Mouse (Mus musculus): ENCODE results near the gene Inava.

Inava gene

GRCm38 (mm10) chr1:136230201-136230600 lies 3.9 kb downstream of the Inava start:
- no peak for DNase-seq

- DNase-seq, result no peak
These were observed 5.1 kb downstream of the Inava start for GRCm38 (mm10) chr1:136229040-136229373.

GRCm38 (mm10) chr1:136228328-136229039 lies 5.6 kb downstream of the Inava start:
- DNase-seq, result no peak

- no peak for DNase-seq
These were observed 6.2 kb downstream of the Inava start for GRCm38 (mm10) chr1:136227870-136228269.

DNA sequence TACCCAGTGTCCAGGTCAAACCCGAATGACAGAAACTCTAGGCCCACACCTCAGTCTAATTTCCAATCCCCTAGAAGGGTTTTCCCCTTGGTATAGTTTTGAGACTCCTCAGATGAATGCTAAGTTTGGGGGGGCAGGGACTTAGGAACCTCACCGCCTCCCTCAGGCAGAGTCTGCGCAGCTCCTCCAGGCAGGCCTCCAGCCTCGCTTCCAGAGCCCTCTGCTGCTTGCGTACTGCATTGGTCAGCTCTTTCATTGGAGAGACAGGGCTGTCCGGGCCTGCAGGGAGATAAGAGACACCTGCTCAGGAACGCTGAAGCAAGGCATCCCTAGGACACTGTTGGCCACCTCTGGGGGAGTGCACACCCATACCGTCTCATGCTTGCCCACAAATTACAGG lies 7.4 kb downstream of the Inava start:
- DNase-seq, result no peak

DNA sequence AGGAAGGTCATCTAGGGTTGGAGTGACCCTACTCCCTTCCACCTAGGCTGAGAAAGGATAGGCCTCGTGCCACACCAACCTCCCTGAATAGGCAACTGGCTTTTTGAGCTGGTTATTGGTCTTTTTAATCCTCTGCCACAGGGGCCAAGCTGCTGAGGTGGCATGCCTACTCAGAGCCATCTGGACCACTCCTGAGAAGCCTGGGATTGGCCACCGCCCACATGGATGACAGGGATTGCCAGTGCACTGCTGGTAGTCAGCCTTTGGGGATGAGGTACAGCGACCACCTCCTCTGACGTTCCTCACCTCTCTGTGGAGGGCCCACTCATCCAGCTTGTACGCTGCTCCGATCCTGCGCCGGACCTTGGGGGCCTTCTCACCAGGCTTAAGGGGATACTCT lies 8.2 kb downstream of the Inava start:
- no peak for DNase-seq

DNA sequence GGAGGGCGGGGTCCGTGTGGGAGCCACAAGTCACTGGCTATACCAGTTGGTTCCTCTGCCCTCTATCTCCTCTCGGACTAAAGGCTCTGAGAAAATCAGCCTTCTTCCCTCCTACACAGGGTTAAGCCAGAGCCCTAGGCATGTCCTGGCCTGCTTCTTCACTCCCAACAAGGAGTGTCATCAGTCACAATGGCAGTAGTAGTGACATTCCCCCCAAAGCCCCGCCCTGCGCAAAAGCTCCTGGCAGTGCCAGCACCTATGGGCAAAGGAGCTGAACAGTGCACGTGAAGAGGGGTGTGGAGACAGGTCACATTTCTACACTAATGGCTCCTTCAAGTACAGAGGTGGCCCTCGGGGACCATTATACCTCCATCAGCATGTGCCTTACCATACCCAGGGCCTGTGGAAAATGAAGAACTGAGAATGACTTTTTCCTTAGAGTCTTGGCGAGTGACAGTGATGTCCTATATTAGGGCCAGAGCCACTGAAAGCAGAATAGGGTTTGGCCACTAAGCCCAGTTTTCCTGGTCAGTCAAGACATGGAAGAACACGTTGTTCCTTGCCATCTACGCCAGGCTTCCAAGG lies 10.2 kb downstream of the Inava start:
- no peak for DNase-seq

DNA sequence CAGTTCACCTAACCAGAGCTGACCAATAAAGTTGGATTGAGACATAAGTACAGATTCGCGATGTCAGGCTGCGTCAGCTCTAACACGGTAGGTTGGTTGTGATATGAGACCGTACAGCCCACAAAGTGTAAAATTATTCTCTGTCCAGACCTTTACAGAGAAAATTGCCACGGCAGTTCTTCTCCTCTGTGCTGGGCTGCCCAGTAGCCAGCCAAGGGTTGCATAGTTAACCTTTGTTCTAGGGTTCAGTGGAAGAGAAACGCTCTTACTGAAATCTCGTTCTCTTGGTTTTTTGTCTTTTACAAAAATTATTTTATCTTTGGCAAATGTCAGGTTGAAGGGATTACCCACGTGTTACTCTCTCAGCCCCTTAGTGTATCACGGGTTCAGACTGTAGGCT lies 11.7 kb downstream of the Inava start:
- DNase-seq, result no peak

DNA sequence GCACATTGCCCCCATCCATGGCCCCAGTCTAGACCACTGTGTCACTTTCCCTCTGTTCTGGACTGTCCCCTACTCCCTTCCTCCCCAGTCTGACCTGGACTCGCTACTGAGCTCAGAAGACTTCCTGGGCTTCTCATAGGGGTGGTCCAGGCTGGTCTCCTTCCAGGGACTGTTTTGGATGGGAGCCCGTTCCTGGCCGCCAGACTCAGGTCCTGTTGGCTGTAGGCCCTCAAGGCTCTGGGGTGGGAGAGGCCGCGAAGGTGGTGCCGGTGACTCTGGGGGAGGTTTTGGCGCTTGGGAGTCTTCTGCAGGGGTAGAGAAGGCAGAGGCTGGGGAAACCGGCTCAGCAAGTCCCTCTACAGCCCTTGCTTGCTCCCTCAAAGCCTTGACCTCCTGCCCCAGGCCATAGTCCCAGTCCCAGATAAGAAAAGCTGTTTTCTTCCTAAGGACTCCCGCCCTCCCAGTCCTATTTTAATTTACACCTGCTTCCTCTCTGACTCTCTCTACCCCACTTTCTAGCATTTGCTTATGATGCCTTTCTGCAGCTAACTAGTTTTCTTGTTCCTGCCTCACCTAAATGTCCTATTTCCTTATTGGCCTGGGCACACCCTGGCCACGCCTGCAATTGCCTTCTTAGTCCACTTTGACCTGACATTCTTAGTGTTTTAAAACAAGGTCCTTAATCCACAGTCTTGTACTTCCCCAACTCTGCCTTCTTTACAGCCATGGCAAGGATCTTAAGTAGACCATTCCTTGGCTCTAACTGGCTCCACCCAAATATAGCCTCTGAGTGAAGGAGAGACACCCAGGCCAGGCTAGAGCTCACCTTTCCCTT lies 13.8 kb downstream of the Inava start:
- no peak for DNase-seq

DNA sequence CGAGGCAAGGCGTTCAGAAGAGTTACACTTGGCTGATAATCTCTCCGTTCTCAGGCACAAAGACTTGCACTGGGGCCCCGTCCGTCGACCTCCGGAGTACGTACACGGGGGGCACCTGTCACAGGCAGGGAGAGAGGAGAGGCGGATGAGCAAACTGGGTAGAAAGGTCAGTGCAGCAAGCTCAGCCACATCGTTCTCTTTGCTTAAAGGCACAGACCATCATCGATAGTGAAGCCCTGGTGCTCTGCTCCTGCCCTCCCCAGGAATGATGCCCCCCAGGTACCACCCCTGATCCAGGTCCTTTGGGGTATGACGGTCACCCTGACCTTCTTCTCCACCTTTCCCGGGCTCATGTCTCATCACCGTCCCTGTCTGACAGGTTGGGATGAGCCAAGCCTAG lies 19.8 kb downstream of the Inava start:
- DNase-seq, result no peak

DNA sequence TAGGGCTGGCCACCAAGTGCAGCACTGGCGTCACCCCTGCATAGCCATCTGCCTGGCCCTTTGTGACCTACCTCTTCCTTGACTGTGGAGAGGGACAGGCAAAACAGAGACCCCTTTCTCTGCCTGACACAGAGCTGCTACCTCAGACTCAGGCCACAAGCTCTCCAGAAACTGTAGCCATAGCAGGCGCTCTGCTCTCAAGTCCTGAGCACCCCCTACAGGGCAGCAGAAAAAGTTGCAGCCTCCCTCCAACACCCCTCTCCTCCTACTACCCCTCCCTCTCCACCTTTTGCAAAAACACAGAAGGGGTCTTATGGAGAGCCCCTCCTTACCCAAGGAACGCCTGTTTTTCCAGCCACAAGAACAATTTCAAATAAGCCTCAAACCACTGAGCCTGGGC lies 21.3 kb downstream of the Inava start, which contains the start of gene Mroh3:
Gene Mroh3 (minus strand): TSS at position 26 of the 400 bp plus-strand sequence.
- DNase-seq, result peak; percentile 39 to 45

DNA sequence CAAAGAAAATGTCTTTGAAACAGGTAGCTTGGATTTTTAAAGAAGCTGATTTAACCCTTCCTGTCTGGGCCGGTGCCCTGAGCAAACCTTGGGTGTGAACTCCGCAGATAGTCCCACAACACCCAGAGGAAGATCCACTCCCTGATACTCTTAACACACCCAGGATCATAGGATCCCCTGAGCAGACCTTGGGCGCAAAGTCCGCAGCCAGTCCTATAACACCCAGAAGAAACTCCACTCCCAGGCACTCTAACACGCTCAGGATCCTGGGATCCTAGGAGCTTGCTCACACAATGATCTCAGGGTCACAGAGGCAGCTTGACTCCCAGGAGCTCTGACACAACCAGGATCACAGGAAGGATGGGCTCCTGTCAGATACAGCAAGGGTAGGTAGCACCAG lies 44.0 kb downstream of the Inava start:
- DNase-seq, result no peak

GRCm38 (mm10) chr1:136179511-136180001 lies 54.5 kb downstream of the Inava start:
- DNase-seq, result no peak

- no peak for DNase-seq
These were observed 55.3 kb downstream of the Inava start for GRCm38 (mm10) chr1:136178741-136179140.

DNA sequence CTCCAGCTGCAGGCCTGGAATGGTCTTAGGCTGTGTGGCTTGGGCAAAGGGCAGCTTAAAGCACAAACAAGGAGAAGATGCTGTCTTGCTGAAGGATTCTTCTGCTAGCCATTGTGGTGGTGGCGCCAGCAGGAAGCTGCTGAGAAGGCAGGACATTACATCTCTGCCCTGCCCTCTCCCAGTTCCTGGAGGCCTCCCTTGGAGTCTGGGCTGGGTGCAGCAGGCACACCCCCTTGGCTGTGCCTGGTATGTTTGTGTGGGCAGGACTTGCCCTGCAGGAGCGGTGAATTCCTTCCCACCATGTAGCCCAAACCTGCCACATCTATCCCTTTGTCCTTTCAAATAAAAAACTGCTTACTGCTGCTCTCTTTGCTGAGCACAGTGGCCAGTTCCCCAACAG lies 57.0 kb downstream of the Inava start:
- DNase-seq, result no peak

DNA sequence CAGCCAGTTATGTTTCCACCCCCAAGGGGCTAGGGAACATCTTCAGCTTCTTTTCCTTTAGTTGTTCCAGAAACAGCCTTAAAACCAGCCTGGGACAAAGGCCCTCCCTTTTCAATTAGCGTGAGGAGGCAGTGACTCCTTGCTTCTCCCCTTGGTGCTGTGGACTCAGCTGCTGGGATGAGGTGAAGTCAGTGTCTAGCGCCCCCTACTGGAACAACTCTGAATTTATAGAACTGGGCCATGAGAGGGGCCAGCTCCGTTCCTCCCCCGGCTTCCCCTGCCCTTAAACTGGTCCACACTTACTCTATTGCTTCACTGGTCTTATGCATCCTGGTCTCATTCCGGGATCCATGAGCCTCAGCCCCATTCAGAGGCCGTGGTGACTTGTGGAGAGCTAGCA lies 58.9 kb downstream of the Inava start:
- peak; percentile 74 to 77 for DNase-seq

- peak; percentile 17 for DNase-seq
These were observed 59.9 kb downstream of the Inava start for GRCm38 (mm10) chr1:136174101-136174606.

GRCm38 (mm10) chr1:136172696-136173095 lies 61.4 kb downstream of the Inava start:
- no peak for DNase-seq

- peak; percentile 61 to 64 for DNase-seq
These were observed 64.0 kb downstream of the Inava start for GRCm38 (mm10) chr1:136170109-136170508.

GRCm38 (mm10) chr1:136167657-136168056 lies 66.4 kb downstream of the Inava start:
- DNase-seq, result no peak

DNA sequence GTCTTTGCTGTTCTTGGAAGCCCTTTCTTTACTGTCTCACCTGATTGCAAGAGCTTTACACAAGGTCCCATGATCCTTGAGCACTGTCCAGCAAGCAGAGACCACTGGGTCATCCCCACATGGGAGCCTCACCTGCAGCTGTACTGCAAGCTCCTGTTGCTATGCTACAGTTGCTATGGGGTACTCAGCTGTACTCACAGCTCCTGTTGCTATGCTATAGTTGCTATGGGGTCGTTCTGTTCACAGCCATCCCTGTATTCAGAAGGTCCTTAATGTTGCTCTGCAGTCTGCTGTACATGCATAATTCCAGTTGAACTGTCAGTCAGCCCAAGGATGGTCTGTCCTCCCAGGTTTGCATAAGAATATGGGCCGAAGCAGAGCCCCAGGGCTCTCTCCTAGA lies 68.6 kb downstream of the Inava start:
- DNase-seq, result no peak

Measured in B cell, adult 2 months (primary cell).